Mouse (Mus musculus): ENCODE measurements around the gene Kctd13. TPM values are rescaled to one million over a fixed set of nuclear protein-coding genes. Genes with fewer than 3 reads are reported as not detected.
A peak's percentile ranks its signal among the peaks of the same experiment; 100 is the strongest.
"Not testable (repeated sequence)": the region's sequence is repeated elsewhere in the genome, so short reads cannot be mapped to it uniquely, and the experiment has no call there.

Gene Kctd13
- total and polyA plus RNA-seq, 3 experiments: 19.0 to 40.4 (median 37.5) TPM

- no peak for TF ChIP-seq MYC (IDR thresholded peaks at IDR 0.05; ENCODE audit: low read depth, low read length)
- no peak for TF ChIP-seq ZNF384 (IDR thresholded peaks at IDR 0.05; ENCODE audit: low read depth, low read length)
- TF ChIP-seq JUN (IDR thresholded peaks at IDR 0.05; ENCODE audit: insufficient read depth, low read depth, low read length): no peak
- TF ChIP-seq ZMIZ1 (IDR thresholded peaks at IDR 0.05; ENCODE audit: low read depth, low read length): no peak
- no peak for TF ChIP-seq CHD1 (IDR thresholded peaks at IDR 0.05; ENCODE audit: low read depth, low read length)
- TF ChIP-seq RCOR1 (conservative IDR thresholded peaks at IDR 0.05; ENCODE audit: low read depth, low read length): no peak
- no peak for TF ChIP-seq GABPA (IDR thresholded peaks at IDR 0.05; ENCODE audit: insufficient replicate concordance, low read depth, low read length)
- TF ChIP-seq MAFK (IDR thresholded peaks at IDR 0.05; ENCODE audit: insufficient replicate concordance, low read length): no peak
- TF ChIP-seq ELF1 (IDR thresholded peaks at IDR 0.05; ENCODE audit: low read depth, low read length): 0 out of 2 replicates have a peak, but pooled peaks have one; percentile 50
These were observed 30.3 kb upstream of the Kctd13 start (continued) for GRCm38 (mm10) chr7:126898102-126898990.

DNA sequence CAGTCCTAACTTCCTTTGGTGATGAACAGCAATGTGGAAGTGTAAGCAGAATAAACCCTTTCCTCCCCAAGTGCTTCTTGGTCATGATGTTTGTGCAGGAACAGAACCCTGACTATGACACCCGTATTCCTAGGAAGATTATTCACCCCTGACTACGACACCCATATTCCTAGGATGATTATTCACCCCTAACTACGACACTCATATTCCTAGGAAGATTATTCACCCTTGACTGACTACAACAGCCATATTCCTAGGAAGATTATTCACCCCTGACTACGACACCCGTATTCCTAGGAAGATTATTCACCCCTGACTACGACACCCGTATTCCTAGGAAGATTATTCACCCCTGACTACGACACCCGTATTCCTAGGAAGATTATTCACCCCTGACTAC is 28.9 kb upstream of the Kctd13 start:
- Histone ChIP-seq H3K36me3 (replicated peaks in 1 of 2; ENCODE audit: control insufficient read depth in 1 of 2, insufficient read depth in 1 of 2, low read length in 1 of 2) (peaks cover 0 to 13% of the 10 kb centered on the region in 2 experiments), H3K4me1 (ENCODE audit: control insufficient read depth in 1 of 2, insufficient read depth in 2 of 2) (peaks cover 11 to 21% of the 10 kb centered on the region in 2 experiments)
- H3K9ac ChIP-seq (ENCODE audit: insufficient read depth, low read depth); H3K9me3 ChIP-seq (replicated peaks; ENCODE audit: low read length); H3K4me3 ChIP-seq (replicated peaks in 1 of 3; ENCODE audit: low read depth in 2 of 3, low read length in 2 of 3, poor library complexity in 1 of 3); H3K4me2 ChIP-seq (ENCODE audit: insufficient read depth, low read depth, poor library complexity, severe bottlenecking); H3K27me3 ChIP-seq (replicated peaks); dilution Hi-C loops (cut with MboI; ENCODE audit: extremely low pct_ligation_motif_present, extremely low pct_unique_long_range_greater_than_20kb, low sequenced_read_pairs); DNase-seq (ENCODE audit: extremely low read depth); H3K79me2 ChIP-seq (replicated peaks; ENCODE audit: control insufficient read depth, extremely low read depth, insufficient read depth, poor library complexity, severe bottlenecking); H3K27ac ChIP-seq (ENCODE audit: insufficient read depth, low read depth): not testable (repeated sequence)
- in situ Hi-C loops (cut with MboI; ENCODE audit: low pct_ligation_motif_present, low pct_unique_long_range_greater_than_20kb, low sequenced_read_pairs): loop anchor here (10.0 kb wide), 1 partner anchor 195 kb away; the partner anchor contains the start of gene Coro1a

- Histone ChIP-seq H3K79me2 (replicated peaks; ENCODE audit: control insufficient read depth, extremely low read depth, insufficient read depth, poor library complexity, severe bottlenecking) (no peaks in the 10 kb centered on the region), H3K4me1 (ENCODE audit: control insufficient read depth in 1 of 2, insufficient read depth in 2 of 2) (peaks cover 3 to 15% of the 10 kb centered on the region in 2 experiments), H3K4me2 (ENCODE audit: insufficient read depth, low read depth, poor library complexity, severe bottlenecking) (no peak overlapping the region), H3K9me3 (replicated peaks; ENCODE audit: low read length) (no peaks in the 10 kb centered on the region), H3K9ac (ENCODE audit: insufficient read depth, low read depth) (no peak overlapping the region), H3K27me3 (replicated peaks) (no peaks in the 10 kb centered on the region), H3K36me3 (replicated peaks in 1 of 2; ENCODE audit: control insufficient read depth in 1 of 2, insufficient read depth in 1 of 2, low read length in 1 of 2) (no peaks in the 10 kb centered on the region), H3K4me3 (replicated peaks in 1 of 3; ENCODE audit: low read depth in 2 of 3, low read length in 2 of 3, poor library complexity in 1 of 3) (no peak overlapping the region), H3K27ac (ENCODE audit: insufficient read depth, low read depth) (no peak overlapping the region)
- in situ Hi-C loops (cut with MboI; ENCODE audit: low pct_ligation_motif_present, low pct_unique_long_range_greater_than_20kb, low sequenced_read_pairs): no loop called here
- dilution Hi-C loops (cut with MboI; ENCODE audit: extremely low pct_ligation_motif_present, extremely low pct_unique_long_range_greater_than_20kb, low sequenced_read_pairs): no loop called here
- TF ChIP-seq MAFK (IDR thresholded peaks at IDR 0.05; ENCODE audit: insufficient replicate concordance, low read length) (peak; percentile 78), SMC3 (IDR thresholded peaks at IDR 0.05; ENCODE audit: low read depth, low read length) (no peak)
- no peak for DNase-seq (ENCODE audit: extremely low read depth)
These were observed 23.1 kb upstream of the Kctd13 start for GRCm38 (mm10) chr7:126905590-126905989.

All from CH12.LX (cell line).